Mouse (Mus musculus) kidney, adult 2 months (tissue): ENCODE measurements around the gene Wbp2nl. TPM values are rescaled to one million over a fixed set of nuclear protein-coding genes. Genes with fewer than 3 reads are reported as not detected.

ENCODE experiments used
- DNase-seq: peaks from one replicate; pipeline ENCODE4 v3.0.0; 2021
- H3K27ac ChIP-seq: fragments of 200-500 bp; 2 replicates; pipeline ENCODE4 v1.5.1; 2012; ENCODE audit warnings: low read depth, low read length, control low read depth, inconsistent platforms; ENCODE audit not compliant: insufficient read depth
- H3K27me3 ChIP-seq: fragments of 200-500 bp; replicated peaks from 2 replicates; pipeline ENCODE4 v1.6.1; 2012; ENCODE audit warnings: mild to moderate bottlenecking, moderate library complexity, low read length, inconsistent platforms; ENCODE audit not compliant: control insufficient read depth, insufficient read depth
- H3K36me3 ChIP-seq: fragments of 200-500 bp; 2 replicates; pipeline ENCODE4 v1.6.1; 2012; ENCODE audit warnings: mild to moderate bottlenecking, moderate library complexity, low read length, inconsistent platforms; ENCODE audit not compliant: control insufficient read depth, insufficient read depth
- H3K4me1 ChIP-seq: fragments of 200-500 bp; 2 replicates; pipeline ENCODE4 v1.6.1; 2011; ENCODE audit warnings: low read length; ENCODE audit not compliant: control insufficient read depth, insufficient read depth
- H3K4me3 ChIP-seq: fragments of 200-500 bp; 2 replicates; pipeline ENCODE4 v1.5.1; 2011; ENCODE audit warnings: mild to moderate bottlenecking, low read depth, low read length, control low read depth; ENCODE audit not compliant: insufficient read depth
- CTCF ChIP-seq: fragments of 200-500 bp; conservative IDR thresholded peaks from 2 replicates; pipeline ENCODE4 v1.5.1; 2011; ENCODE audit warnings: low read depth, mild to moderate bottlenecking, control low read depth, low read length, moderate library complexity, mixed read lengths; ENCODE audit not compliant: insufficient read depth, insufficient read length
- POLR2A ChIP-seq: fragments of 200-500 bp; IDR thresholded peaks from one replicate; pipeline ENCODE4 v1.6.1; 2011; ENCODE audit warnings: low read depth, low read length, control low read depth
- WGBS: fragments of 180-500 bp; shearing (Covaris S2); methylation state at CpG from one replicate; pipeline ENCODE4 v1.1.7; 2018; 5-methylcytosine and 5-hydroxymethylcytosine counted together
- polyA plus RNA-seq: library from polyadenylated mRNA; depleted of rRNA; stranded (reverse); fragments of >200 nt; gene quantifications from 2 replicates; pipeline ENCODE4 v1.2.3, GENCODE M21; 2012

The Wbp2nl gene
- polyA plus RNA-seq, 1 experiment = not detected

GRCm38 (mm10) chr15:82317839-82318238 lies 19.1 kb downstream of the Wbp2nl start:
- no peak for DNase-seq
- no peaks in the 10 kb centered on the region for H3K4me1 ChIP-seq
- no peak overlapping the region for H3K4me3 ChIP-seq
- no peak overlapping the region for H3K27ac ChIP-seq
- H3K36me3 ChIP-seq = no peaks in the 10 kb centered on the region
- TF ChIP-seq CTCF (no peak), POLR2A (no peak)
- H3K27me3 ChIP-seq = no peaks in the 10 kb centered on the region
- WGBS = 76% methylated on average over 6 of the region's 6 CpGs

DNA sequence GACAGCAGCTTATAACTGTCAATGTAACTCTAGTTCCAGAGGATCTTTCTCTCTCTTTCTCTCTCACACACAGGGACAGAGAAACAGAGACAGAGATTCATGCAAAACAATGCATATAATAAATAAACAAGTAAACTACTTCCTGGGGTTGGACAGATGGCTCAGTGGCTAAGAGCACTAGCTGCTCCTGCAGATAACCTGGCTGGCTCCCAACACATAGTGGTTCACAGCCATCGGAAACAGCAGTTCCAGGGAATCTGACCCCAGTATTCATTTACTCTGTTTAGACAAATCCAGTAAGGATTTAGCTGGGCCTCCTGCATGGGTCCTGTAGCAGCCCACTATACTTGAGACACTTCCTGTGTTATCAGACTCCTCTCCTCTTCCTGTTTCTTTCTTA lies 20.9 kb downstream of the Wbp2nl start:
- no peaks in the 10 kb centered on the region for H3K4me1 ChIP-seq
- H3K27me3 ChIP-seq = no peaks in the 10 kb centered on the region
- 47% methylated on average over 1 of the region's 1 CpGs for WGBS
- no peak for DNase-seq
- no peak overlapping the region for H3K27ac ChIP-seq
- H3K4me3 ChIP-seq = no peak overlapping the region
- TF ChIP-seq POLR2A (no peak), CTCF (no peak)
- H3K36me3 ChIP-seq = no peaks in the 10 kb centered on the region

DNA sequence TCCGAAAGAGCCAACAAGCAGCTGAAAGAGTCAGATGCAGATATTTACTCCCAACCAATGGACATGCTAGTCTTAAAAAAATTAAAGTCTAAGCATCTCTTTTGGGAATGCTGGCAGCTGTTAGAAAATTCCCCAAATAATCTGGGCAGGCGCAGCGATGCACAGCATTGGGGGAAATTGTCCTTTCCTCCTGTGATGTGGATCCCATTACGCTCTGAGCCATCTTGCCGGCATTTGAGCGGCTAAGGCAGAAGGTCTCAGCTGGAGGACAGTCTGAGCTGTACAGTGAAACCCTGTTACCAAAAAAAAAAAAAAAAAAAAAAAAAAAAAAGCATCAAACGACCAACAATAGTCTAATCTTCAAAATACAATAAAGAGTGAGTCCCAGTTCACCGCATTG lies 23.4 kb downstream of the Wbp2nl start:
- H3K27me3 ChIP-seq = no peaks in the 10 kb centered on the region
- H3K27ac ChIP-seq = no peak overlapping the region
- no peaks in the 10 kb centered on the region for H3K4me1 ChIP-seq
- no peaks in the 10 kb centered on the region for H3K36me3 ChIP-seq
- TF ChIP-seq POLR2A = no peak
- TF ChIP-seq CTCF = no peak
- H3K4me3 ChIP-seq = no peak overlapping the region
- no peak for DNase-seq
- 71% methylated on average over 8 of the region's 8 CpGs for WGBS

DNA sequence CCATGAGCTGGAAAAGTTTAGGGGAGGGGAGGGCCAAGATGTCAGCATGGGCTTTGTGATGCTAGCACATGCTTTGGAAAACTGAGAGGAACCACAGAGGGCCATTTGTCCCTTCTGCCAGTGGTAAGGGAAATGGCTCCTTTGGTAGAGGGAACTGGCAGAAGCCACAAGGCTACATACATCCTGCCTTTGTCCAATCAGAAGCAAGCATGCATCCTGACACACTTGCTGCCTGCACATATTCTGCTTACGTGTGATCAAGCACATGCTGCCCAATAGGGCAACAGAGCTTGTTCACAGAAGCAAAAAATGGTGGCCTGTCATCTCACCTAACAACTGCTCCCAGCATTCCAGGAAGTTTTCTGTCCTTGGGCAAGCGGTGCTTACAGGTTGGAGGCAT lies 26.6 kb downstream of the Wbp2nl start:
- DNase-seq = no peak
- Histone ChIP-seq H3K4me1 (no peaks in the 10 kb centered on the region), H3K27me3 (no peaks in the 10 kb centered on the region), H3K4me3 (no peak overlapping the region), H3K27ac (no peak overlapping the region), H3K36me3 (no peaks in the 10 kb centered on the region)
- TF ChIP-seq POLR2A (no peak), CTCF (no peak)
- 75% methylated on average over 2 of the region's 2 CpGs for WGBS

DNA sequence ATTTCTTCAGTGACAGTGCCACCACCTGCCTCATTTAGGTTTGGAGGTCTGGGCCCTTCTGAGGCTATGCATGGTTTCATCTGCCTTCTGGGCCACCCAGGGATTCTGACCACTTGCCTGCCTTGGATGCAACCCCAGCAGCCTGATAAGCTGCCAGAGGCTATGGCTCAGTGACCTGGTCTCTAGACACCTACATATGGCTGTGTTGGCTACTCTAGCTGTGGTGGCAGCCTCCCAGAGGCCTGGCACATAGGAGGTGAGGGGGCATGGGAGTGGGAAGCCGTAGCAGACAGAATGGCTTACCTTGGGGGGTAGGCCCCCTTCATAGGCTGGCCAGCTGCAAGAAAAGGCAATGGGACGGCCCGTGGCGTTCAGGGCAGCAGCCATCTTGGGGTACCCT lies 36.4 kb downstream of the Wbp2nl start:
- Histone ChIP-seq H3K4me1 (0 out of 2 replicates have a peak, but pooled peaks cover 6% of the 10 kb centered on the region), H3K27me3 (no peaks in the 10 kb centered on the region), H3K4me3 (no peak overlapping the region), H3K27ac (no peak overlapping the region), H3K36me3 (no peaks in the 10 kb centered on the region)
- DNase-seq = no peak
- no peak for TF ChIP-seq CTCF
- TF ChIP-seq POLR2A = no peak
- WGBS = 99% methylated on average over 4 of the region's 4 CpGs

GRCm38 (mm10) chr15:82336629-82337028 lies 37.9 kb downstream of the Wbp2nl start:
- 88% methylated on average over 12 of the region's 12 CpGs for WGBS
- no peak for TF ChIP-seq CTCF
- no peak for TF ChIP-seq POLR2A
- Histone ChIP-seq H3K4me3 (no peak overlapping the region), H3K27me3 (no peaks in the 10 kb centered on the region), H3K27ac (no peak overlapping the region), H3K36me3 (no peaks in the 10 kb centered on the region), H3K4me1 (0 out of 2 replicates have a peak, but pooled peaks cover 6% of the 10 kb centered on the region)
- no peak for DNase-seq

- DNase-seq = no peak
- H3K36me3 ChIP-seq = no peaks in the 10 kb centered on the region
- no peak for TF ChIP-seq CTCF
- TF ChIP-seq POLR2A = no peak
- peak overlapping the region; percentile 73 for H3K4me3 ChIP-seq
- no peak overlapping the region for H3K27ac ChIP-seq
- 0 out of 2 replicates have a peak, but pooled peaks cover 6% of the 10 kb centered on the region for H3K4me1 ChIP-seq
- H3K27me3 ChIP-seq = no peaks in the 10 kb centered on the region
- 10% methylated on average over 4 of the region's 4 CpGs for WGBS
Observed at GRCm38 (mm10) chr15:82337875-82338274, 39.1 kb downstream of the Wbp2nl start.

- under 1% methylated on average over 41 of the region's 41 CpGs for WGBS
- peak; percentile 98 for DNase-seq
- H3K4me1 ChIP-seq = peaks cover 9% of the 10 kb centered on the region; the same call in 1 of the 2 replicates
- peak within 1 kb of the TSS; percentile 73 for H3K4me3 ChIP-seq
- TF ChIP-seq CTCF (no peak), POLR2A (no peak)
- H3K27me3 ChIP-seq = no peaks in the 10 kb centered on the region
- H3K27ac ChIP-seq = peak within 1 kb of the TSS; percentile 57
- no peaks in the 10 kb centered on the region for H3K36me3 ChIP-seq
Observed at GRCm38 (mm10) chr15:82338593-82339112, 39.9 kb downstream of the Wbp2nl start, which contains the start of the genes Naga, Pheta2 and Smdt1. Gene Naga, minus strand, starts transcription at chr15:82338925. Gene Pheta2, plus strand, starts transcription at chr15:82338942. Gene Smdt1, plus strand, starts transcription at chr15:82338959.
